Mouse (Mus musculus) E14TG2a.4 (cell line): Measurements from ENCODE around the gene Zswim1.
"Not testable (repeated sequence)": the region's sequence is repeated elsewhere in the genome, so short reads cannot be mapped to it uniquely, and the experiment has no call there.

Source experiments
- CTCF ChIP-seq: conservative IDR thresholded peaks from 2 replicates; pipeline ENCODE4 v1.5.1; 2014; ENCODE audit warnings: low read length
- NANOG ChIP-seq: IDR thresholded peaks from 2 replicates; pipeline ENCODE4 v1.6.1; 2014; ENCODE audit warnings: borderline replicate concordance, low read length, mixed read lengths
- POU5F1 ChIP-seq: IDR thresholded peaks from 2 replicates; pipeline ENCODE4 v1.6.1; 2014; ENCODE audit warnings: low read length, borderline replicate concordance

GRCm38 (mm10) chr2:164875648-164876047 lies 53.2 kb downstream of the Zswim1 start:
- not testable (repeated sequence) for TF ChIP-seq CTCF, POU5F1, NANOG
